Mouse (Mus musculus) embryonic facial prominence, embryonic 10.5 days (tissue): ENCODE results near the gene Mipep. TPM values are rescaled to one million over a fixed set of nuclear protein-coding genes. Genes with fewer than 3 reads are reported as not detected.
A peak's percentile ranks its signal among the peaks of the same experiment; 100 is the strongest.

Experiments
- DNase-seq: peaks from one replicate; pipeline ENCODE4 v3.0.0-alpha.2; 2017; ENCODE audit warnings: low spot score
- H3K27ac ChIP-seq: fragments of 300-500 bp; sonication (generic); replicated peaks from 2 replicates; pipeline ENCODE4 v1.5.1; 2016; ENCODE audit warnings: mild to moderate bottlenecking
- H3K27me3 ChIP-seq: fragments of 300-500 bp; sonication (generic); replicated peaks from 2 replicates; pipeline ENCODE4 v1.6.1; 2016; ENCODE audit warnings: low read depth, mild to moderate bottlenecking; ENCODE audit not compliant: poor library complexity, severe bottlenecking
- H3K36me3 ChIP-seq: fragments of 300-500 bp; sonication (generic); replicated peaks from 2 replicates; pipeline ENCODE4 v1.6.1; 2016; ENCODE audit warnings: mild to moderate bottlenecking, moderate library complexity
- H3K4me1 ChIP-seq: fragments of 300-500 bp; sonication (generic); 2 replicates; pipeline ENCODE4 v1.6.1; 2016
- H3K4me3 ChIP-seq: fragments of 300-500 bp; sonication (generic); 2 replicates; pipeline ENCODE4 v1.5.1; 2016; ENCODE audit warnings: mild to moderate bottlenecking, moderate library complexity
- H3K9me3 ChIP-seq: fragments of 300-500 bp; sonication (generic); 2 replicates; pipeline ENCODE4 v1.6.1; 2016; ENCODE audit warnings: mild to moderate bottlenecking
- WGBS: fragments of 180-500 bp; shearing (Covaris S2); methylation state at CpG from one replicate; pipeline ENCODE4 v1.1.7; 2016; 5-methylcytosine and 5-hydroxymethylcytosine counted together
- polyA plus RNA-seq: library from polyadenylated mRNA; unstranded; fragments of >200 nt; fragmentation: Nextera tagmentation; extraction: Ambion mirVana; gene quantifications from 2 replicates; pipeline ENCODE4 v1.2.1, GENCODE M21; 2016

Gene Mipep
- polyA plus RNA-seq: 24.6 and 25.0 TPM in 2 replicates

GRCm38 (mm10) chr14:60784427-60785315 lies at the start of gene Mipep:
Gene Mipep, plus strand, starts transcription at chr14:60784573.
- peak; percentile 90 for DNase-seq
- Histone ChIP-seq H3K9me3 (no peaks in the 10 kb centered on the region), H3K36me3 (peaks cover 24% of the 10 kb centered on the region), H3K4me1 (peaks cover 10% of the 10 kb centered on the region), H3K27ac (peak within 1 kb of the TSS; percentile 88), H3K27me3 (peaks cover 12% of the 10 kb centered on the region; the same call in 1 of the 2 replicates), H3K4me3 (peak within 1 kb of the TSS; percentile 92)
- under 1% methylated on average over 61 of the region's 61 CpGs for WGBS

GRCm38 (mm10) chr14:60735206-60735605 lies 49.2 kb upstream of the Mipep start:
- Histone ChIP-seq H3K36me3 (peaks cover 5% of the 10 kb centered on the region), H3K4me3 (no peak overlapping the region), H3K4me1 (peaks cover 74% of the 10 kb centered on the region), H3K27me3 (no peaks in the 10 kb centered on the region), H3K9me3 (no peaks in the 10 kb centered on the region), H3K27ac (no peak overlapping the region; the same call in 1 of the 2 replicates)
- DNase-seq: no peak
- 69% methylated on average over 5 of the region's 5 CpGs for WGBS

DNA sequence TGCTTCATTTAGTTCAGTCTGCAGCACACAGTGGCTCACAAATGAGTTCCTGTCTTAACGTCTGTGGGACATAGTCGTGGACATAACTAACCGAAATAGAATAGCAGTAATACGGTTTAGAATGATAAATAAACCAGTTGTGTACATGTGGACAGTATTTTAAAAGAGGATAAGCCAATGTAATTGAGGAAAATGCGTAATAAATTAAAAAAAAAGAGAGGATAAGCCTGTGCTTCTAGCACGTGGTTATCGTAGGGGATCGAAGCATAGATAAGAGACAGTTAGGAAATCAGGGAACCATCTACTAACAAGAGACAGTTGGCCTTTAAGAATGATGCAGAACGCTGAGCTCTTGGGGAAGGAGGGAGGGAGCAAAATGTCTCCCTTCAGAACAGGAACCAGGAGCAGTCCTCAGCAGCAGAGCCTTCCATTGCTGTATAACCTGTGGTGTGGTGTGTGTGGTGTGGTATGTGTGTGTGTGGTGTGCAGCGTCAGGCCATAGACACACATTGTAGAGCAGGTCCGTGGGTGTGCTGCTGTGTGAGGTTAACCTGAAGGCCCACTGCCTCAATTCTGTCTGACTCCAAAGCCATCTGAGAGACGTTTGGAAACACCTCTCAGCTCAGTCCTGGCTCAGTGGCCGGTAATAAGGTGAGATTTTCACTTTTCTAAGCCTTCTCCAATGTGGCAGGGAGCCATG lies 48.4 kb upstream of the Mipep start:
- no peaks in the 10 kb centered on the region for H3K27me3 ChIP-seq
- DNase-seq: no peak
- WGBS: 63% methylated on average over 13 of the region's 13 CpGs
- H3K4me1 ChIP-seq: peaks cover 74% of the 10 kb centered on the region
- peak overlapping the region; percentile 86 for H3K27ac ChIP-seq
- H3K4me3 ChIP-seq: no peak overlapping the region
- no peaks in the 10 kb centered on the region for H3K9me3 ChIP-seq
- peaks cover 4% of the 10 kb centered on the region; the same call in 1 of the 2 replicates for H3K36me3 ChIP-seq

DNA sequence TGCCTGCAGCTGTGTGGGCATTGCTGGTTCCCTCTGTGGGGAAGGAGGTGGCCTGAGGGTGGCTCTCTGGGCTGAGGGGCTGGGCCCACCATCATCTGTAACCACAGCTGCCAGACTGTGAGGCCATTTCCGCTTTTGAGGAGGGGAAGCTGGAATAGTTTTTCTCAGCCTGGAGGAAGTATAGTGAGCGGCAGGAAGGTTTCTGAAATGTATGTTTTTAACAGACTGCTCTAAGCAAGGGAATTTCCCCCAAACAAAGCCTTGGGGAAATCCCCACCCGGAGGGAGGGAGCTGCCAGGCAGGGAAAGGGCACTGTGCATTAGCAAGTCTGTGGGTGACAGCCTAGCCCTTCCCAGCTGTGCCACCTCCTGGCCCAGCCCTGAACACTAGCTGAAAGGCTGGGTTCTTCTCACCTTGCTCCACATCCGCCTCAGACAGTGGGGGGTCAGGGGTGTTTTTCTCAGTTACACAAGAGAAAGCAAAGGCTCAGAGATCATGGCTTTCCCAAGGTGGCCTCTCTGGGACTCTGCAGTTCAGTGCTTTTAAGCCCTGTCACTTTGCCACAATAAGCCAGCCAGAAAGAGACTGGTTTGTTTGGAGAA lies 47.7 kb upstream of the Mipep start:
- H3K4me1 ChIP-seq: peaks cover 74% of the 10 kb centered on the region
- peak; percentile 42 for DNase-seq
- peak overlapping the region; percentile 37 for H3K4me3 ChIP-seq
- H3K9me3 ChIP-seq: no peaks in the 10 kb centered on the region
- H3K27ac ChIP-seq: peak overlapping the region; percentile 86
- H3K36me3 ChIP-seq: peaks cover 2% of the 10 kb centered on the region
- 7% methylated on average over 4 of the region's 4 CpGs for WGBS
- no peaks in the 10 kb centered on the region for H3K27me3 ChIP-seq

GRCm38 (mm10) chr14:60737202-60737611 lies 47.2 kb upstream of the Mipep start:
- Histone ChIP-seq H3K27me3 (no peaks in the 10 kb centered on the region), H3K4me3 (peak overlapping the region; percentile 37; the same call in 1 of the 2 replicates), H3K27ac (peak overlapping the region; percentile 86), H3K4me1 (peaks cover 72% of the 10 kb centered on the region), H3K36me3 (peaks cover 7% of the 10 kb centered on the region), H3K9me3 (no peaks in the 10 kb centered on the region)
- 22% methylated on average over 7 of the region's 7 CpGs for WGBS
- DNase-seq: no peak

DNA sequence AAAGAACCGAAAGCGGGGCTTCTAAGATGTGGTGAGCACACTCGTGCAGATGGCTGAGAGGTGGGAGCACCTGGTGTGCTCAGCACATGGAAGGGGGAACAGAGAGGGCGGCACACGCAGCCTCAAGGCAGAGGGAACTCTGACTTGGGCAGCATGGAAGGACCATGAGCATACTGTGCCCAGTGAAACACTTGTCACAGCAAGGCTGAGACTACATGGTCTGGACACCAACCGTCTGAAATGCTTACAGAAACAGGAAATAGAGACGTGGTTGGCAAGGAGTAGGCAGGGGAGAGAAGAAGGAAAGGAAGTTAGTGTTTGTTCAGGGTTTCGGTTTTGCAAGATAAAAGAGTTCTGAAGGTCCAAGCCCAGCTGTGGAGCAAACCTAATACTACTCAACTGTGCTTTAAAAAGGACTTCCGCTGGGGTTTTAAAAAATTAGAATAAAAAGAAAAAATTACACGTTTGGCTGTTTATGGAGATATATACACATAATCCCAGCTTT lies 45.9 kb upstream of the Mipep start:
- Histone ChIP-seq H3K36me3 (peaks cover 14% of the 10 kb centered on the region), H3K9me3 (no peaks in the 10 kb centered on the region), H3K27ac (peak overlapping the region; percentile 69), H3K4me1 (peaks cover 67% of the 10 kb centered on the region), H3K4me3 (no peak overlapping the region), H3K27me3 (no peaks in the 10 kb centered on the region)
- 65% methylated on average over 10 of the region's 10 CpGs for WGBS
- no peak for DNase-seq

DNA sequence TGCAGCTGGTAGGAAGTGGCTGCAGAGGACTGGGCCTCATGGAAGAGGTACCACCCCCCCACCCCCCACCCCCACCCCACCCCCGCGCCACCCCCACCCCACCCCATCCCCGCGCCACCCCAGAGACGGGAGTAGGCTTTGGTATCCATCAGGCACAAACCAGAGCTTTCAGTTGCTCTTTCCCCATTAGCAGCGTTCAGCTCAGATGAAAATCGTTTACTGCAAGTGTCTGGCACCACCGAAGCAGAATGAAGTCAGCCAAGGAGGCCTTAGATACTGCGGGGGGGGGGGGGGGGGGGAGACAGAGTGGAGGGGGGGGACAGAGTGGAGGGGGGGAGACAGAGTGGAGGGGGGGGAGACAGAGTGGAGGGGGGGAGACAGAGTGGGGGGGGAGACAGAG lies 45.2 kb upstream of the Mipep start:
- DNase-seq: no peak
- H3K27me3 ChIP-seq: no peaks in the 10 kb centered on the region
- 27% methylated on average over 8 of the region's 9 CpGs for WGBS
- H3K27ac ChIP-seq: peak overlapping the region; percentile 73
- H3K4me3 ChIP-seq: no peak overlapping the region
- peaks cover 61% of the 10 kb centered on the region for H3K4me1 ChIP-seq
- peaks cover 14% of the 10 kb centered on the region for H3K36me3 ChIP-seq
- H3K9me3 ChIP-seq: no peaks in the 10 kb centered on the region

DNA sequence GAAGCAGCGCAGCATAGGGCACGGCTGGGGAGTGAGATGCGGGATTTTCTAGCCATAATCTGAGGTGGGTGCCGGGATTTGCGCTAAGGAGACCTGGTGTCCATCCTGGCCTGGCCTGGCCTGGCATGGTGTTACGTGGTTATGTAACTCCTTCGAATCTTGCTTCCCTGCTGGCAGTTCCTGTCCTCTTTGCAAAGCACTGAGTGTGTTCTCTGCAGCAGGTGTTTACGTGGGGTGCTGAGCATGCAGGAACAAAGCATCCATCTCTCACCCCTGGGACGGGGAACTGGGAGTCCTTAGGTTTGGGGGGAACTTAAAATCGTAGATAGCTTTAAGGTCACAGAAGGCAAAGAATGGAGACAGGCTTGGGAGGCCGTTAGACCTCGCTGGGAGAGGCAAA lies 44.8 kb upstream of the Mipep start:
- WGBS: 82% methylated on average over 12 of the region's 12 CpGs
- peak overlapping the region; percentile 73 for H3K27ac ChIP-seq
- peaks cover 14% of the 10 kb centered on the region for H3K36me3 ChIP-seq
- no peak overlapping the region for H3K4me3 ChIP-seq
- no peak for DNase-seq
- peaks cover 59% of the 10 kb centered on the region for H3K4me1 ChIP-seq
- H3K27me3 ChIP-seq: no peaks in the 10 kb centered on the region
- H3K9me3 ChIP-seq: no peaks in the 10 kb centered on the region

- DNase-seq: no peak
- Histone ChIP-seq H3K27ac (no peak overlapping the region), H3K9me3 (no peaks in the 10 kb centered on the region), H3K27me3 (no peaks in the 10 kb centered on the region), H3K36me3 (peaks cover 21% of the 10 kb centered on the region), H3K4me1 (peaks cover 55% of the 10 kb centered on the region), H3K4me3 (no peak overlapping the region)
- 88% methylated on average over 5 of the region's 5 CpGs for WGBS
Measured at GRCm38 (mm10) chr14:60740507-60740906, 43.9 kb upstream of the Mipep start.

DNA sequence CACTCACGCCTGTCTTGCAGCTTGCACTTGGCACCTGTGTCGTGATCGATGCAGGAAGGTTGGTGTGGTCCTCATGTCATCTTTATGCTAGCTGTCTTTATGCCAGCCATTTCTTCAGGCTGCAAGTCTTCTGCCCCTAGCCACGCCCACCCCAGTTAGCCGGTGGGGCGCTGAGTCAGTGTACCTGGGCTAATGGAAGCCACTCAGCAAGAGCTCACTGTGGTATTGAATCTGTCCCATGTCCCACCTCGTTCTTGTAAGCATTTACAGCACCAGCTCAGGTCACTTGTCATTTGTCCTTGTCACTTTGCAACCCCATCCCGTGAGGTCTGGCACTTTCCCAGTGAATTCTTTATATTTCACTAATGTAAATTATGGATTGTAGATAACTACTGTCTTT lies 43.3 kb upstream of the Mipep start:
- Histone ChIP-seq H3K9me3 (no peaks in the 10 kb centered on the region), H3K4me3 (no peak overlapping the region), H3K27ac (no peak overlapping the region), H3K4me1 (peaks cover 50% of the 10 kb centered on the region), H3K36me3 (peaks cover 26% of the 10 kb centered on the region), H3K27me3 (no peaks in the 10 kb centered on the region)
- WGBS: 80% methylated on average over 8 of the region's 8 CpGs
- no peak for DNase-seq

DNA sequence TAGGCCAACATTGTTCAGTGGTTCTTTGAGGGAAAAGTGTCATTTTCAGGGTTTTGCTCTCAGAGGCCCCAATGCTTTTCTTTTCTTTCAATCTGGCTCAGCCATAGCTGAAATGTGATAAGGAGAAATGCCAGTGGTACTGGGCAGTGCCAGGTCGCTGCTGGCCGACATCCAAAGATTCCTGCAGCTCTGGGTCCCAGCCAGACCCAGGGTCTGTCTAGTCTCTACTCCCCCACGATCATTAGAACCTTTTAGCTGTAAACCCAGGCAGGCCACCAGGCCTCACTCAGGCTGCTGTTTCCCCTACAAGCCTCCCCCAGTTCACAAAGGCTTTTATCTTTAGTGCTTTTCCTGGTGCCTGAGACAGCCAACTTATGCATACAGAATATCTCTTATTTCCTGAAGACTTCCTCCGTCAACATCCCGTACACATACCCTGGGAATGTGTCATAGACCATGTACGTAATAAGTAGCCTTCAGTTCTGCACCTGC lies 42.8 kb upstream of the Mipep start:
- Histone ChIP-seq H3K27ac (no peak overlapping the region), H3K27me3 (no peaks in the 10 kb centered on the region), H3K9me3 (no peaks in the 10 kb centered on the region), H3K4me3 (no peak overlapping the region), H3K36me3 (peaks cover 31% of the 10 kb centered on the region), H3K4me1 (peaks cover 45% of the 10 kb centered on the region)
- no peak for DNase-seq
- WGBS: 89% methylated on average over 6 of the region's 6 CpGs

DNA sequence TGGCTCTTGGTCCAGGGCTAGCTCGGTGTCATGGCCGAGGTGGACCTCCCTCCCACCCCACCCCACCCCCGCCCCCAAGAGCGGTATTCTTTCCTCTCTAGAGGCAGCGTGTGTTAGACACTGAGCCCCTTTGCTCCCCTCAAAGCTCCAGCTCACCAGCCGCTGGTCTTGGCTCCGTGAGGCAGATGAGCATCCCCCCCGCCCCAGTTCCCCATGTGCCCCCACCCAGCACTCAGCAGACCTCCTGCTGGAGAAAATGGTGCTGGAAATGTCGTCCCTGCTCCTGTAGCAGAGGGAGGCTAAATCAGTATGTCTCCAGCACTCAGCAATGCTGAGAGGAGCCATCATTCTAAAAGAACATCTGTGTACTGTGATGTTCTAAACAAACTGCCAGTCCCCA lies 40.7 kb upstream of the Mipep start:
- Histone ChIP-seq H3K36me3 (peaks cover 53% of the 10 kb centered on the region), H3K4me1 (peaks cover 24% of the 10 kb centered on the region), H3K27ac (no peak overlapping the region), H3K27me3 (no peaks in the 10 kb centered on the region), H3K9me3 (no peaks in the 10 kb centered on the region), H3K4me3 (no peak overlapping the region)
- no peak for DNase-seq
- WGBS: 80% methylated on average over 9 of the region's 9 CpGs
